Mouse (Mus musculus) midbrain, postnatal 0 days (tissue): ENCODE measurements at regions not wholly inside any gene's neighbourhood (a gene's known extent, or its start where the extent isn't known, plus 50 kb on each side); places are given as distances from the start of the nearest gene placed in this dataset.

ENCODE experiments used
- ATAC-seq: fragments of 200-750 bp; cut with Nextera tagmentation; 2 replicates; pipeline ENCODE4 v1.8.0; 2017; ENCODE audit warnings: moderate number of reproducible peaks, mild to moderate bottlenecking, moderate TSS enrichment, moderate library complexity; ENCODE audit not compliant: low FRiP score
- DNase-seq: peaks from one replicate; pipeline ENCODE4 v3.0.0-alpha.2; 2015; ENCODE audit warnings: low spot score
- H3K27ac ChIP-seq: fragments of 300-500 bp; sonication (generic); 2 replicates; pipeline ENCODE4 v1.5.1; 2014; ENCODE audit warnings: low read depth, mild to moderate bottlenecking, low read length, mixed read lengths
- H3K27me3 ChIP-seq: fragments of 300-500 bp; sonication (generic); 2 replicates; pipeline ENCODE4 v1.6.1; 2014; ENCODE audit warnings: low read length, control low read depth, mixed read lengths; ENCODE audit not compliant: insufficient read depth
- H3K36me3 ChIP-seq: fragments of 300-500 bp; sonication (generic); 2 replicates; pipeline ENCODE4 v1.6.1; 2014; ENCODE audit warnings: low read length, control low read depth, mixed read lengths; ENCODE audit not compliant: insufficient read depth
- H3K4me1 ChIP-seq: fragments of 300-500 bp; sonication (generic); 2 replicates; pipeline ENCODE4 v1.6.1; 2014; ENCODE audit warnings: mild to moderate bottlenecking, control low read depth, antibody characterized with exemption, low read length, mixed read lengths; ENCODE audit not compliant: insufficient read depth
- H3K4me2 ChIP-seq: fragments of 300-500 bp; sonication (generic); 2 replicates; pipeline ENCODE4 v1.6.1; 2014; ENCODE audit warnings: low read depth, mild to moderate bottlenecking, low read length, mixed read lengths; ENCODE audit not compliant: poor library complexity, severe bottlenecking
- H3K4me3 ChIP-seq: fragments of 300-500 bp; sonication (generic); 2 replicates; pipeline ENCODE4 v1.5.1; 2014; ENCODE audit warnings: low read depth, mild to moderate bottlenecking, low read length, moderate library complexity
- H3K9ac ChIP-seq: fragments of 300-500 bp; sonication (generic); replicated peaks from 2 replicates; pipeline ENCODE4 v1.6.1; 2014; ENCODE audit warnings: mild to moderate bottlenecking, low read length, moderate library complexity, mixed read lengths; ENCODE audit not compliant: poor library complexity, severe bottlenecking
- H3K9me3 ChIP-seq: fragments of 300-500 bp; sonication (generic); 2 replicates; pipeline ENCODE4 v1.6.1; 2016; ENCODE audit warnings: low read length, control low read depth
- CTCF ChIP-seq: IDR thresholded peaks from 2 replicates; pipeline ENCODE4 v1.5.1; 2016; ENCODE audit warnings: antibody characterized with exemption, mild to moderate bottlenecking
- WGBS: fragments of 180-500 bp; shearing (Covaris S2); extraction: QIAGEN DNeasy Blood & Tissue Kit; methylation state at CpG from one replicate; pipeline ENCODE4 v1.1.7; 2014; 5-methylcytosine and 5-hydroxymethylcytosine counted together

GRCm38 (mm10) chr10:9157299-9158215 lies 271.7 kb upstream of the Sash1 start:
- no peak for TF ChIP-seq CTCF
- Histone ChIP-seq H3K4me3 (no peak overlapping the region), H3K27me3 (no peaks in the 10 kb centered on the region), H3K4me1 (no peaks in the 10 kb centered on the region), H3K9me3 (no peaks in the 10 kb centered on the region), H3K9ac (no peak overlapping the region), H3K27ac (no peak overlapping the region), H3K36me3 (no peaks in the 10 kb centered on the region), H3K4me2 (no peak overlapping the region)
- DNase-seq (no peak), ATAC-seq (no peak)
- 30% methylated on average over 10 of the region's 10 CpGs for WGBS

DNA sequence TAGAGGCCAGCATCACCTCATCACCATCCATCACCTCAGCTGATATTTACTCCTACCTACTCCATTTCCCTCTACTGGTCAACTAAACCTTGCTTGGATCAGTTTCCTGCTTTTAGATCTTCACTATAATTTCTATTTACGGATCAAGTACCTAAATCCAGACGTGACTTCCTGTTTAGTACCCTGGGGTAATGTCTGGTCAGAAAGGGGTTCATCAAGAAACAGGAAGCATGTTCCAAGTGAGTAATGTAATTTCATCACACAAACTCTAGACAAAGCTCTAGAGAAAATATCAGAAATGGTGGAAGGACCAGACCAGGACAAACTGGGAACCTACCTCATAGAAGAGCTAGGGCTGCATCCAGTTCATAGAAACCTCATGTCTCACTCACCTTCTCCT lies 250.2 kb upstream of the Sash1 start:
- no peak for ATAC-seq
- Histone ChIP-seq H3K27me3 (no peaks in the 10 kb centered on the region), H3K9ac (no peak overlapping the region), H3K36me3 (no peaks in the 10 kb centered on the region), H3K4me2 (no peak overlapping the region), H3K27ac (no peak overlapping the region), H3K4me3 (no peak overlapping the region), H3K4me1 (no peaks in the 10 kb centered on the region; the same call in 1 of the 2 replicates), H3K9me3 (no peaks in the 10 kb centered on the region)
- no peak for DNase-seq
- no peak for TF ChIP-seq CTCF
- 88% methylated on average over 2 of the region's 2 CpGs for WGBS

DNA sequence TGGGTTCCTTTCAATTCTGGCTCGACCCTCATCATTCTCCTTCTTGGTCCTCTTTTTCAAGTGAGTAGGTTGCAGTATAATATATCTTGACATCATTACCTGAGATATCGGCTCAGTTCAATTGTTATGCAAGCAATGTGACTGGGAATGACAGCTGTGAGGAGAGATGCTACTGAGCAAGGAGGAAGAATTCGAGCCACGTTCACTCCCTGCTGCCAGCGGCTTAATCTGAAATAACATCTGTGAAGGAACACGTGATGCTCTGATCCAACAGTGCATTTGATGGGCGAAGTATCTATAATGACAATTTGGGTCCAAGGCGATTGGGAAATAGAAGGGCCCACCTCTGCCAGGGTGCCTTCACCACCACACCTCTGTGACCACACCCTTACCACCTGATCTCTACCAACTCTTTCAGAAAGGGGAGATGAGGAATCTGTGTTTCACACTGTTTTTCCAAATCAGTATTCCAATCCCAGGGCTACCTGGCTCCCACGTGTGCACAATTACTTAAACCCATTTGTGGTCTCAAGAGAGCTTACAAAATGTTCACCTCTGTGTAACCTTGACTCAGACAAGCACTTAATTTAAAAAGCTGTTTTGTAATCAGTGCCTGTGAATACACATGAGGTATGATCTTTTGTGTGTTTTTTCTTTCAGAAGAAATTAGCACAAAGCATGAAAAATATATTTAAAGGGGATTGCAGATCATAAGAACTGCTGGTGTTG lies 248.6 kb upstream of the Sash1 start:
- Histone ChIP-seq H3K4me2 (no peak overlapping the region), H3K9ac (no peak overlapping the region), H3K9me3 (no peaks in the 10 kb centered on the region), H3K4me3 (no peak overlapping the region), H3K36me3 (no peaks in the 10 kb centered on the region), H3K4me1 (no peaks in the 10 kb centered on the region; the same call in 1 of the 2 replicates), H3K27ac (no peak overlapping the region), H3K27me3 (no peaks in the 10 kb centered on the region)
- DNase-seq (no peak), ATAC-seq (no peak)
- 44% methylated on average over 9 of the region's 9 CpGs for WGBS
- no peak for TF ChIP-seq CTCF

DNA sequence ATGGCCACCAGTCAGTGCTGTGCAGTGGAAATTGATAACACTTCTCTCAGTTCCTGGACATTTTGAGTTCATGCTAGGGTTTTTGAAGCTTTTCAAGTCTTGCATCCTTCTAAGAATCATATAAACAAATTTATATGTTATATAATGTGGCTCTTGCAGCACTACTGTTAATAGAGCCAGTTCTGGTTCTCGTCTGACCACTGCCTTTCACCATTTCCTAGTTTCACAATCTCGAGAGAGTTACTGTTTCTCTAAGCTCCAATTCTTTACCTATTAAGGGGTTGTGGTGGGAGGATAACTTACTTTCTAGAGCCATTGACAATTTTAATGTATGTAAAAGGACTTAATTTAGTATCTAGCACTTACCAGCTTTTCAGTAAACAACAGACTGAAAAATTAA lies 244.2 kb upstream of the Sash1 start:
- no peak for ATAC-seq
- no peaks in the 10 kb centered on the region for H3K27me3 ChIP-seq
- no peaks in the 10 kb centered on the region for H3K9me3 ChIP-seq
- H3K4me3 ChIP-seq: no peak overlapping the region
- 88% methylated on average over 2 of the region's 2 CpGs for WGBS
- no peak overlapping the region for H3K9ac ChIP-seq
- no peak for TF ChIP-seq CTCF
- H3K27ac ChIP-seq: no peak overlapping the region
- H3K36me3 ChIP-seq: no peaks in the 10 kb centered on the region
- no peaks in the 10 kb centered on the region; the same call in 1 of the 2 replicates for H3K4me1 ChIP-seq
- DNase-seq: no peak
- no peak overlapping the region for H3K4me2 ChIP-seq

DNA sequence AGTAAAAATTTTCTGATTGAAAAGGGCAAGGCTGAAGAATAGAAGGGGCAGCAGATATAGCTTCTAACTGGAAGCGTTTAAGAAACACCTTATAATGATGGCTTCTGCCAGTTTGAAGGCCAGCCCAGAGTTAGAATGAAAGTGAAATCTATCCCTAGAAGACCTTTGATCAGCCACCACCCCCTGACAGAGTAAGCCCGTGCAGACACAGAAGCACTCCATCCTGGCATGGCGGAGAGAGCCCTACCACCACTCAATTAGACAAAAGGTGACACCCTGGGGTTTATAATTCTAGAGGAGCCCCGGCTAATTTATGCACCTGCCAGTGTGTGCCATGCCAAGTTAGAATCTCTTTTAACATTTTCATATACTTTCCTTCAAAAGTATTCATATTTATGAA lies 233.4 kb upstream of the Sash1 start:
- no peak for ATAC-seq
- DNase-seq: no peak
- Histone ChIP-seq H3K9me3 (no peaks in the 10 kb centered on the region), H3K4me1 (peaks cover 6% of the 10 kb centered on the region; the same call in 1 of the 2 replicates), H3K27me3 (no peaks in the 10 kb centered on the region), H3K36me3 (no peaks in the 10 kb centered on the region), H3K4me2 (no peak overlapping the region), H3K4me3 (no peak overlapping the region), H3K27ac (0 out of 2 replicates have a peak overlapping the region, but pooled peaks have one; percentile 13), H3K9ac (no peak overlapping the region)
- TF ChIP-seq CTCF: no peak
- WGBS: 18% methylated on average over 4 of the region's 4 CpGs
